Mouse (Mus musculus) embryonic facial prominence, embryonic 14.5 days (tissue): ENCODE results near the gene Pxmp4. TPM values are rescaled to one million over a fixed set of nuclear protein-coding genes. Genes with fewer than 3 reads are reported as not detected.
A peak's percentile ranks its signal among the peaks of the same experiment; 100 is the strongest.

Experiments used
- ATAC-seq: fragments of 200-750 bp; cut with Nextera tagmentation; 2 replicates; pipeline ENCODE4 v1.8.0; 2017; ENCODE audit warnings: low read depth, moderate number of reproducible peaks, moderate TSS enrichment
- DNase-seq: peaks from one replicate; pipeline ENCODE4 v3.0.0-alpha.2; 2015; ENCODE audit warnings: low spot score
- H3K27ac ChIP-seq: fragments of 300-500 bp; sonication (generic); replicated peaks from 2 replicates; pipeline ENCODE4 v1.5.1; 2014; ENCODE audit warnings: low read depth, mild to moderate bottlenecking, low read length, moderate library complexity
- H3K27me3 ChIP-seq: fragments of 300-500 bp; sonication (generic); replicated peaks from 2 replicates; pipeline ENCODE4 v1.6.1; 2014; ENCODE audit warnings: low read length; ENCODE audit not compliant: control insufficient read depth, insufficient read depth
- H3K36me3 ChIP-seq: fragments of 300-500 bp; sonication (generic); 2 replicates; pipeline ENCODE4 v1.6.1; 2014; ENCODE audit warnings: low read length, mixed read lengths; ENCODE audit not compliant: control insufficient read depth, insufficient read depth
- H3K4me1 ChIP-seq: fragments of 300-500 bp; sonication (generic); 2 replicates; pipeline ENCODE4 v1.6.1; 2014; ENCODE audit warnings: antibody characterized with exemption, low read length; ENCODE audit not compliant: control insufficient read depth, insufficient read depth
- H3K4me2 ChIP-seq: fragments of 300-500 bp; sonication (generic); 2 replicates; pipeline ENCODE4 v1.6.1; 2014; ENCODE audit warnings: low read depth, mild to moderate bottlenecking, low read length, moderate library complexity, mixed read lengths
- H3K4me3 ChIP-seq: fragments of 300-500 bp; sonication (generic); 2 replicates; pipeline ENCODE4 v1.5.1; 2014; ENCODE audit warnings: low read depth, mild to moderate bottlenecking, low read length
- H3K9ac ChIP-seq: fragments of 300-500 bp; sonication (generic); 2 replicates; pipeline ENCODE4 v1.6.1; 2014; ENCODE audit warnings: low read depth, mild to moderate bottlenecking, low read length, moderate library complexity, mixed read lengths
- H3K9me3 ChIP-seq: fragments of 300-500 bp; sonication (generic); 2 replicates; pipeline ENCODE4 v1.6.1; 2016; ENCODE audit warnings: low read length; ENCODE audit not compliant: control insufficient read depth
- WGBS: fragments of 180-500 bp; shearing (Covaris S2); extraction: QIAGEN DNeasy Blood & Tissue Kit; methylation state at CpG from one replicate; pipeline ENCODE4 v1.1.7; 2014; 5-methylcytosine and 5-hydroxymethylcytosine counted together
- polyA plus RNA-seq: library from polyadenylated mRNA; unstranded; fragments of >200 nt; fragmentation: Nextera tagmentation; extraction: Ambion mirVana; gene quantifications from 2 replicates; pipeline ENCODE4 v1.2.1, GENCODE M21; 2014

Gene Pxmp4
- polyA plus RNA-seq, 1 experiment from 2014 or later: 24.1 TPM

GRCm38 (mm10) chr2:154584931-154585601, 18.4 kb downstream of the Pxmp4 start:
- no peak for ATAC-seq
- no peaks in the 10 kb centered on the region for H3K27me3 ChIP-seq
- DNase-seq: no peak
- no peak overlapping the region for H3K27ac ChIP-seq
- H3K4me1 ChIP-seq: 0 out of 2 replicates have a peak, but pooled peaks cover 12% of the 10 kb centered on the region
- peak overlapping the region; percentile 8 for H3K9ac ChIP-seq
- H3K9me3 ChIP-seq: no peaks in the 10 kb centered on the region
- WGBS: 66% methylated on average over 16 of the region's 17 CpGs
- H3K4me3 ChIP-seq: no peak overlapping the region
- H3K4me2 ChIP-seq: no peak overlapping the region
- H3K36me3 ChIP-seq: peaks cover 12% of the 10 kb centered on the region; the same call in 1 of the 2 replicates

- H3K4me2 ChIP-seq: no peak overlapping the region
- ATAC-seq (peak; percentile 81), DNase-seq (peak; percentile 86)
- no peak overlapping the region for H3K9ac ChIP-seq
- no peak overlapping the region for H3K4me3 ChIP-seq
- 0 out of 2 replicates have a peak, but pooled peaks cover 12% of the 10 kb centered on the region for H3K4me1 ChIP-seq
- no peaks in the 10 kb centered on the region for H3K9me3 ChIP-seq
- peaks cover 12% of the 10 kb centered on the region; the same call in 1 of the 2 replicates for H3K36me3 ChIP-seq
- no peaks in the 10 kb centered on the region for H3K27me3 ChIP-seq
- H3K27ac ChIP-seq: no peak overlapping the region; the same call in 1 of the 2 replicates
- 53% methylated on average over 15 of the region's 15 CpGs for WGBS
Measured at GRCm38 (mm10) chr2:154583906-154584872, 19.3 kb downstream of the Pxmp4 start.

- no peak overlapping the region for H3K4me2 ChIP-seq
- H3K9me3 ChIP-seq: no peaks in the 10 kb centered on the region
- H3K27me3 ChIP-seq: no peaks in the 10 kb centered on the region
- no peak overlapping the region for H3K4me3 ChIP-seq
- 96% methylated on average over 1 of the region's 1 CpGs for WGBS
- ATAC-seq: no peak
- peaks cover under 1% of the 10 kb centered on the region; the same call in 1 of the 2 replicates for H3K36me3 ChIP-seq
- 0 out of 2 replicates have a peak, but pooled peaks cover 12% of the 10 kb centered on the region for H3K4me1 ChIP-seq
- DNase-seq: no peak
- H3K9ac ChIP-seq: no peak overlapping the region
- no peak overlapping the region for H3K27ac ChIP-seq
Measured at GRCm38 (mm10) chr2:154581421-154581820, 22.1 kb downstream of the Pxmp4 start.

GRCm38 (mm10) chr2:154580586-154580985, 22.9 kb downstream of the Pxmp4 start:
- WGBS: 80% methylated on average over 8 of the region's 8 CpGs
- Histone ChIP-seq H3K27ac (no peak overlapping the region), H3K9me3 (no peaks in the 10 kb centered on the region), H3K4me1 (0 out of 2 replicates have a peak, but pooled peaks cover 12% of the 10 kb centered on the region), H3K9ac (no peak overlapping the region), H3K4me2 (no peak overlapping the region), H3K36me3 (no peaks in the 10 kb centered on the region), H3K27me3 (no peaks in the 10 kb centered on the region), H3K4me3 (no peak overlapping the region)
- DNase-seq (no peak), ATAC-seq (no peak)

- H3K4me2 ChIP-seq: no peak overlapping the region
- WGBS: 82% methylated on average over 6 of the region's 6 CpGs
- H3K4me3 ChIP-seq: no peak overlapping the region
- H3K27me3 ChIP-seq: no peaks in the 10 kb centered on the region
- no peaks in the 10 kb centered on the region for H3K36me3 ChIP-seq
- no peak overlapping the region for H3K27ac ChIP-seq
- no peaks in the 10 kb centered on the region for H3K9me3 ChIP-seq
- no peaks in the 10 kb centered on the region for H3K4me1 ChIP-seq
- DNase-seq (no peak), ATAC-seq (no peak)
- H3K9ac ChIP-seq: no peak overlapping the region
Measured at GRCm38 (mm10) chr2:154577744-154578067, 25.8 kb downstream of the Pxmp4 start.

- peak; percentile 52 for DNase-seq
- no peak overlapping the region for H3K4me2 ChIP-seq
- peak; percentile 33; the same call in 1 of the 2 replicates for ATAC-seq
- no peak overlapping the region for H3K4me3 ChIP-seq
- no peak overlapping the region for H3K27ac ChIP-seq
- H3K36me3 ChIP-seq: no peaks in the 10 kb centered on the region
- 0 out of 2 replicates have a peak, but pooled peaks cover 2% of the 10 kb centered on the region for H3K4me1 ChIP-seq
- no peaks in the 10 kb centered on the region for H3K9me3 ChIP-seq
- no peak overlapping the region for H3K9ac ChIP-seq
- no peaks in the 10 kb centered on the region for H3K27me3 ChIP-seq
- 50% methylated on average over 9 of the region's 12 CpGs for WGBS
Measured at GRCm38 (mm10) chr2:154576876-154577743, 26.4 kb downstream of the Pxmp4 start.

GRCm38 (mm10) chr2:154574271-154574670, 29.2 kb downstream of the Pxmp4 start:
- Histone ChIP-seq H3K9ac (no peak overlapping the region), H3K27me3 (no peaks in the 10 kb centered on the region), H3K4me3 (no peak overlapping the region), H3K9me3 (no peaks in the 10 kb centered on the region), H3K27ac (no peak overlapping the region), H3K4me2 (no peak overlapping the region), H3K4me1 (peaks cover 13% of the 10 kb centered on the region; the same call in 1 of the 2 replicates), H3K36me3 (no peaks in the 10 kb centered on the region)
- WGBS: 57% methylated on average over 7 of the region's 7 CpGs
- no peak for ATAC-seq
- no peak for DNase-seq

GRCm38 (mm10) chr2:154572996-154573395, 30.5 kb downstream of the Pxmp4 start:
- no peak for DNase-seq
- WGBS: 75% methylated on average over 3 of the region's 3 CpGs
- ATAC-seq: no peak

More at GRCm38 (mm10) chr2:154572996-154573395, 30.5 kb downstream of the Pxmp4 start:
- H3K27ac ChIP-seq: no peak overlapping the region
- H3K4me3 ChIP-seq: no peak overlapping the region
- no peaks in the 10 kb centered on the region for H3K36me3 ChIP-seq
- H3K9me3 ChIP-seq: no peaks in the 10 kb centered on the region
- peaks cover 22% of the 10 kb centered on the region for H3K4me1 ChIP-seq
- H3K9ac ChIP-seq: no peak overlapping the region
- H3K4me2 ChIP-seq: no peak overlapping the region
- H3K27me3 ChIP-seq: no peaks in the 10 kb centered on the region
